Mouse (Mus musculus) forebrain, embryonic 13.5 days (tissue): ENCODE measurements around the gene Rassf6. TPM values are rescaled to one million over a fixed set of nuclear protein-coding genes. Genes with fewer than 3 reads are reported as not detected.
"Not testable (repeated sequence)": the region's sequence is repeated elsewhere in the genome, so short reads cannot be mapped to it uniquely, and the experiment has no call there.

ENCODE experiments used
- ATAC-seq: fragments of 200-750 bp; cut with Nextera tagmentation; 2 replicates; pipeline ENCODE4 v1.8.0; 2017
- H3K27ac ChIP-seq: fragments of 300-500 bp; sonication (generic); 2 replicates; pipeline ENCODE4 v1.5.1; 2015; ENCODE audit warnings: inconsistent platforms, mild to moderate bottlenecking, moderate library complexity
- H3K27me3 ChIP-seq: fragments of 300-500 bp; sonication (generic); 2 replicates; pipeline ENCODE4 v1.6.1; 2015; ENCODE audit warnings: mild to moderate bottlenecking, inconsistent platforms
- H3K36me3 ChIP-seq: fragments of 300-500 bp; sonication (generic); 2 replicates; pipeline ENCODE4 v1.6.1; 2015; ENCODE audit warnings: mild to moderate bottlenecking, inconsistent platforms; ENCODE audit not compliant: poor library complexity, severe bottlenecking
- H3K4me1 ChIP-seq: fragments of 300-500 bp; sonication (generic); 2 replicates; pipeline ENCODE4 v1.6.1; 2015; ENCODE audit warnings: inconsistent platforms
- H3K4me2 ChIP-seq: fragments of 300-500 bp; sonication (generic); 2 replicates; pipeline ENCODE4 v1.6.1; 2015; ENCODE audit warnings: inconsistent platforms, mild to moderate bottlenecking, moderate library complexity
- H3K4me3 ChIP-seq: fragments of 300-500 bp; sonication (generic); 2 replicates; pipeline ENCODE4 v1.5.1; 2015; ENCODE audit warnings: mild to moderate bottlenecking, inconsistent platforms
- H3K9ac ChIP-seq: fragments of 300-500 bp; sonication (generic); 2 replicates; pipeline ENCODE4 v1.6.1; 2015; ENCODE audit warnings: mild to moderate bottlenecking, inconsistent platforms
- H3K9me3 ChIP-seq: fragments of 300-500 bp; sonication (generic); replicated peaks from 2 replicates; pipeline ENCODE4 v1.6.1; 2016; ENCODE audit warnings: inconsistent platforms
- WGBS: fragments of 180-500 bp; shearing (Covaris S2); methylation state at CpG from one replicate; pipeline ENCODE4 v1.1.7; 2015; 5-methylcytosine and 5-hydroxymethylcytosine counted together
- polyA plus RNA-seq: library from polyadenylated mRNA; unstranded; fragments of >200 nt; fragmentation: Nextera tagmentation; extraction: Ambion mirVana; gene quantifications from 2 replicates; pipeline ENCODE4 v1.2.1, GENCODE M21; 2015

Gene Rassf6
- polyA plus RNA-seq, 1 experiment from 2014 or later, result not detected

- H3K27me3 ChIP-seq, result no peaks in the 10 kb centered on the region
- no peak for ATAC-seq
- H3K9me3 ChIP-seq, result no peaks in the 10 kb centered on the region
- H3K36me3 ChIP-seq, result no peaks in the 10 kb centered on the region
- no peak overlapping the region for H3K9ac ChIP-seq
- no peak overlapping the region for H3K4me2 ChIP-seq
- H3K4me1 ChIP-seq, result no peaks in the 10 kb centered on the region
- no peak overlapping the region for H3K27ac ChIP-seq
- H3K4me3 ChIP-seq, result no peak overlapping the region
- WGBS, result 98% methylated on average over 6 of the region's 6 CpGs
Measured at GRCm38 (mm10) chr5:90621726-90622125, 18.7 kb downstream of the Rassf6 start.

GRCm38 (mm10) chr5:90621316-90621715 is 19.1 kb downstream of the Rassf6 start:
- Histone ChIP-seq H3K9ac (no peak overlapping the region), H3K4me1 (no peaks in the 10 kb centered on the region), H3K27me3 (no peaks in the 10 kb centered on the region), H3K4me2 (no peak overlapping the region), H3K27ac (no peak overlapping the region), H3K36me3 (no peaks in the 10 kb centered on the region), H3K9me3 (no peaks in the 10 kb centered on the region), H3K4me3 (no peak overlapping the region)
- ATAC-seq, result no peak
- 95% methylated on average over 2 of the region's 2 CpGs for WGBS

GRCm38 (mm10) chr5:90617859-90618258 is 22.6 kb downstream of the Rassf6 start:
- no peak for ATAC-seq
- no peaks in the 10 kb centered on the region for H3K4me1 ChIP-seq
- H3K9me3 ChIP-seq, result no peaks in the 10 kb centered on the region
- no peak overlapping the region for H3K4me3 ChIP-seq
- no peak overlapping the region for H3K4me2 ChIP-seq
- no peaks in the 10 kb centered on the region for H3K27me3 ChIP-seq
- H3K27ac ChIP-seq, result no peak overlapping the region
- WGBS, result 88% methylated on average over 3 of the region's 3 CpGs
- no peaks in the 10 kb centered on the region for H3K36me3 ChIP-seq
- H3K9ac ChIP-seq, result no peak overlapping the region

GRCm38 (mm10) chr5:90612751-90613150 is 27.7 kb downstream of the Rassf6 start:
- H3K36me3 ChIP-seq, ATAC-seq, H3K4me3 ChIP-seq, H3K9me3 ChIP-seq, H3K4me2 ChIP-seq, H3K27me3 ChIP-seq, H3K27ac ChIP-seq, H3K4me1 ChIP-seq, H3K9ac ChIP-seq: not testable (repeated sequence)
- whole genome bisulfite sequencing, result 75% methylated on average over 1 of the region's 1 CpGs

GRCm38 (mm10) chr5:90611996-90612611 is 28.4 kb downstream of the Rassf6 start:
- no peak overlapping the region for H3K4me2 ChIP-seq
- 81% methylated on average over 6 of the region's 6 CpGs for WGBS
- H3K9ac ChIP-seq, result no peak overlapping the region
- H3K4me3 ChIP-seq, result no peak overlapping the region
- no peaks in the 10 kb centered on the region for H3K36me3 ChIP-seq
- no peaks in the 10 kb centered on the region for H3K4me1 ChIP-seq
- no peaks in the 10 kb centered on the region for H3K9me3 ChIP-seq
- H3K27me3 ChIP-seq, result no peaks in the 10 kb centered on the region
- ATAC-seq, result no peak
- no peak overlapping the region for H3K27ac ChIP-seq

- H3K4me2 ChIP-seq, result no peak overlapping the region
- H3K36me3 ChIP-seq, result no peaks in the 10 kb centered on the region
- H3K27ac ChIP-seq, result no peak overlapping the region
- no peaks in the 10 kb centered on the region for H3K9me3 ChIP-seq
- no peak for ATAC-seq
- 88% methylated on average over 3 of the region's 3 CpGs for WGBS
- no peaks in the 10 kb centered on the region for H3K27me3 ChIP-seq
- H3K9ac ChIP-seq, result no peak overlapping the region
- no peak overlapping the region for H3K4me3 ChIP-seq
- H3K4me1 ChIP-seq, result no peaks in the 10 kb centered on the region
Measured at GRCm38 (mm10) chr5:90611388-90611787, 29.1 kb downstream of the Rassf6 start.

- Histone ChIP-seq H3K9ac (no peak overlapping the region), H3K4me3 (no peak overlapping the region), H3K36me3 (no peaks in the 10 kb centered on the region), H3K27ac (no peak overlapping the region), H3K9me3 (no peaks in the 10 kb centered on the region), H3K27me3 (no peaks in the 10 kb centered on the region), H3K4me2 (no peak overlapping the region), H3K4me1 (no peaks in the 10 kb centered on the region)
- no peak for ATAC-seq
- WGBS, result 88% methylated on average over 11 of the region's 11 CpGs
Measured at GRCm38 (mm10) chr5:90608906-90609305, 31.6 kb downstream of the Rassf6 start.

- Histone ChIP-seq H3K36me3 (no peaks in the 10 kb centered on the region), H3K27ac (no peak overlapping the region), H3K4me3 (no peak overlapping the region), H3K27me3 (no peaks in the 10 kb centered on the region), H3K4me1 (no peaks in the 10 kb centered on the region), H3K9ac (no peak overlapping the region), H3K4me2 (no peak overlapping the region), H3K9me3 (no peaks in the 10 kb centered on the region)
- no peak for ATAC-seq
- WGBS, result 67% methylated on average over 13 of the region's 13 CpGs
Measured at GRCm38 (mm10) chr5:90603407-90603923, 37.0 kb downstream of the Rassf6 start.

- Histone ChIP-seq H3K27me3 (no peaks in the 10 kb centered on the region), H3K9ac (no peak overlapping the region), H3K4me2 (no peak overlapping the region), H3K9me3 (no peaks in the 10 kb centered on the region), H3K36me3 (no peaks in the 10 kb centered on the region), H3K4me1 (no peaks in the 10 kb centered on the region), H3K4me3 (no peak overlapping the region), H3K27ac (no peak overlapping the region)
- 20% methylated on average over 6 of the region's 6 CpGs for WGBS
- ATAC-seq, result peak; percentile 50; the same call in 1 of the 2 replicates
Measured at GRCm38 (mm10) chr5:90601469-90601868, 39.0 kb downstream of the Rassf6 start.

- no peaks in the 10 kb centered on the region for H3K36me3 ChIP-seq
- no peaks in the 10 kb centered on the region for H3K9me3 ChIP-seq
- H3K4me3 ChIP-seq, result no peak overlapping the region
- no peak overlapping the region for H3K9ac ChIP-seq
- 88% methylated on average over 6 of the region's 6 CpGs for WGBS
- ATAC-seq, result no peak
- no peak overlapping the region for H3K27ac ChIP-seq
- no peaks in the 10 kb centered on the region for H3K27me3 ChIP-seq
- H3K4me2 ChIP-seq, result no peak overlapping the region
- H3K4me1 ChIP-seq, result no peaks in the 10 kb centered on the region
Measured at GRCm38 (mm10) chr5:90596155-90596554, 44.3 kb downstream of the Rassf6 start.

GRCm38 (mm10) chr5:90594945-90595344 is 45.5 kb downstream of the Rassf6 start:
- Histone ChIP-seq H3K4me2 (no peak overlapping the region), H3K9ac (no peak overlapping the region), H3K36me3 (no peaks in the 10 kb centered on the region), H3K27me3 (no peaks in the 10 kb centered on the region), H3K9me3 (no peaks in the 10 kb centered on the region), H3K4me3 (no peak overlapping the region), H3K4me1 (no peaks in the 10 kb centered on the region), H3K27ac (no peak overlapping the region)
- no peak for ATAC-seq
- 86% methylated on average over 13 of the region's 13 CpGs for WGBS

GRCm38 (mm10) chr5:90591936-90592335 is 48.5 kb downstream of the Rassf6 start:
- WGBS, result 87% methylated on average over 6 of the region's 6 CpGs
- Histone ChIP-seq H3K9me3 (no peaks in the 10 kb centered on the region), H3K27me3 (no peaks in the 10 kb centered on the region), H3K4me2 (no peak overlapping the region), H3K4me3 (no peak overlapping the region), H3K9ac (no peak overlapping the region), H3K4me1 (no peaks in the 10 kb centered on the region), H3K36me3 (no peaks in the 10 kb centered on the region), H3K27ac (no peak overlapping the region)
- no peak for ATAC-seq

GRCm38 (mm10) chr5:90590676-90591075 is 49.8 kb downstream of the Rassf6 start:
- Histone ChIP-seq H3K4me2 (no peak overlapping the region), H3K9ac (no peak overlapping the region), H3K27me3 (no peaks in the 10 kb centered on the region), H3K9me3 (no peaks in the 10 kb centered on the region), H3K4me1 (no peaks in the 10 kb centered on the region), H3K36me3 (no peaks in the 10 kb centered on the region), H3K4me3 (no peak overlapping the region), H3K27ac (no peak overlapping the region)
- 83% methylated on average over 10 of the region's 10 CpGs for WGBS
- ATAC-seq, result no peak
